Mouse (Mus musculus) c-Kit-positive CD71-negative TER-119-negative erythroid progenitor cells, embryonic 14.5 days (primary cell): ENCODE measurements around the gene Rps27.

Experiments used
- DNase-seq: peaks from one replicate; pipeline ENCODE4 v3.0.0-alpha.2; 2013; ENCODE audit warnings: low read depth

Rps27 gene

DNA sequence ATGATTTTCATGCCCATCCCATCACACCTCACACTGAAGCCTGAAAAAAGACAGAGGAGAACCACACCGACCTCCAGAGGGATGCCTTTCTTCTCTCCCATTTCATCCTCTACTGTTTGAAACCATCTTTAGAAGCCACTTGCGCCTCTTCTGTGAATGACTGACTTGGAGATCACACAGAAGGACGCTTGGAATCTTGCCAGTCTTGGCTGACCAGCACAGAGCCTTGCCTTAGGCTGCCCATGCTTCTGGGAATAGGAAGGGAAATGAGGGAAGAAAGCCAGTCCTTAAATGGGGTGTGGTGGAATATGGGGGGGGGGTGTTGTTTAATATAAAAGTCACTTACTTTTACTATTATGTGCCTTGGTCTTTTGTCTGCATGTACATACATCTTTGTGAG lies 29.9 kb downstream of the Rps27 start:
- DNase-seq = no peak

DNA sequence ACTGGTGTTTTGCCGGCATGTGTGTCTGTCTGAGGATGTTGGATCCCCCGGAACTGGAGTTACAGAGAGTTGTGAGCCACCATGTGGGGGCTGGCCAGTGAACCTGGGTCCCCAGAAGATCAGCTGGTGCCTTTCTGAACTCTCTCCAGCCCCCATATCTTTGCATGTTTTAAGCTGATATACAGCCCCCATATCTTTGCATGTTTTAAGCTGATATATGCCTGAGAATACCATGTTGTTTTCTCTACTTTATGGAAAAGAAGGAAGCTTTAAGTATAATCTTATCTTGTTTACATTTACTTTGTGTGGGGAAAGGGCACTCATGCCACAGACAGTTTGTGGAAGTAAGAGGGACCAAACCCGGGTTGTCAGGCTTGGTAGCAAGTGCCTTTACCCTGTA lies 33.9 kb downstream of the Rps27 start:
- DNase-seq = no peak
